Comparison of ENCODE assay signal across 8 mouse cellular contexts in genomic region chr9:22476265-22476664, GRCm38 (mm10). TPM values are rescaled to one million over a fixed set of nuclear protein-coding genes. Genes with fewer than 3 reads are reported as not detected.
DNase-seq lines count a peak whose midpoint lies in the region; ATAC-seq and TF ChIP-seq lines count a peak whose summit lies in the region.

No protein-coding gene starts in this region.

- WGBS in heart, adult 2 months: 5% methylated on average over 10 of the region's 10 CpGs
- WGBS in intestine, postnatal 0 days: 1% methylated on average over 10 of the region's 10 CpGs
- WGBS in midbrain, embryonic 13.5 days: 4% methylated on average over 10 of the region's 10 CpGs

- peak overlapping the region; percentile 55 for H3K9ac ChIP-seq in heart, adult 2 months (ENCODE audit: low read depth, low read length)
- 0 out of 2 replicates have a peak overlapping the region, but pooled peaks have one; percentile 47 for H3K9ac ChIP-seq in intestine, postnatal 0 days (ENCODE audit: low read depth, low read length)
- H3K9ac ChIP-seq in midbrain, embryonic 13.5 days (replicated peaks): peak overlapping the region; percentile 66

- ATAC-seq in intestine, postnatal 0 days: no peak
- no peak for ATAC-seq in midbrain, embryonic 13.5 days

- peak overlapping the region; percentile 55 for H3K4me3 ChIP-seq in heart, adult 2 months
- H3K4me3 ChIP-seq in embryonic fibroblast, embryonic 13.5 days (ENCODE audit: insufficient read depth, low read length): peak overlapping the region; percentile 81
- peak overlapping the region; percentile 62 for H3K4me3 ChIP-seq in intestine, postnatal 0 days (ENCODE audit: low read depth, low read length)
- H3K4me3 ChIP-seq in midbrain, embryonic 13.5 days (replicated peaks): peak overlapping the region; percentile 69

- no peaks in the 10 kb centered on the region for H3K27me3 ChIP-seq in heart, adult 2 months (ENCODE audit: control insufficient read depth, insufficient read depth, low read length)
- no peaks in the 10 kb centered on the region for H3K27me3 ChIP-seq in intestine, postnatal 0 days (replicated peaks; ENCODE audit: control insufficient read depth, insufficient read depth, low read length)
- H3K27me3 ChIP-seq in midbrain, embryonic 13.5 days: no peaks in the 10 kb centered on the region

- H3K4me1 ChIP-seq in heart, adult 2 months (ENCODE audit: control insufficient read depth, insufficient read depth, low read length): no peaks in the 10 kb centered on the region; the same call in 1 of the 2 replicates
- no peaks in the 10 kb centered on the region for H3K4me1 ChIP-seq in embryonic fibroblast, embryonic 13.5 days (ENCODE audit: control insufficient read depth, insufficient read depth, low read length)
- H3K4me1 ChIP-seq in intestine, postnatal 0 days (replicated peaks; ENCODE audit: control insufficient read depth, insufficient read depth, low read length): peaks cover 3% of the 10 kb centered on the region; the same call in 1 of the 2 replicates
- peaks cover 15% of the 10 kb centered on the region for H3K4me1 ChIP-seq in midbrain, embryonic 13.5 days (replicated peaks)

- H3K4me2 ChIP-seq in intestine, postnatal 0 days (replicated peaks; ENCODE audit: low read depth): peak overlapping the region; percentile 93
- peak overlapping the region; percentile 64 for H3K4me2 ChIP-seq in midbrain, embryonic 13.5 days (replicated peaks)

- no peak for TF ChIP-seq EP300 in heart, adult 2 months (IDR thresholded peaks at IDR 0.05; ENCODE audit: insufficient read depth, low read depth, low read length)

- no peak for TF ChIP-seq POLR2A in heart, adult 2 months (IDR thresholded peaks at IDR 0.05; ENCODE audit: insufficient read depth, low read depth, low read length)
- no peak for TF ChIP-seq POLR2A in embryonic fibroblast, embryonic 13.5 days (IDR thresholded peaks at IDR 0.05; ENCODE audit: low read depth, low read length)

- intact Hi-C loops in heart, adult 2 months (cut with DNase I): no loop called here

- no peak for TF ChIP-seq CTCF in heart, adult 2 months (IDR thresholded peaks at IDR 0.05)
- no peak for TF ChIP-seq CTCF in embryonic fibroblast, embryonic 13.5 days (IDR thresholded peaks at IDR 0.05; ENCODE audit: borderline replicate concordance, insufficient read depth, low read length)
- TF ChIP-seq CTCF in intestine, postnatal 0 days (IDR thresholded peaks at IDR 0.05; ENCODE audit: low read depth): no peak

- peak overlapping the region; percentile 78 for H3K27ac ChIP-seq in heart, adult 2 months
- no peak overlapping the region for H3K27ac ChIP-seq in embryonic fibroblast, embryonic 13.5 days (ENCODE audit: insufficient read depth, low read length)
- H3K27ac ChIP-seq in intestine, postnatal 0 days (ENCODE audit: low read depth, low read length): no peak overlapping the region
- H3K27ac ChIP-seq in midbrain, embryonic 13.5 days: no peak overlapping the region

- no peaks in the 10 kb centered on the region for H3K79me2 ChIP-seq in heart, adult 2 months (replicated peaks; ENCODE audit: control insufficient read depth, insufficient read depth, low read length)

- H3K9me3 ChIP-seq in intestine, postnatal 0 days (ENCODE audit: control insufficient read depth): no peaks in the 10 kb centered on the region
- H3K9me3 ChIP-seq in midbrain, embryonic 13.5 days: no peaks in the 10 kb centered on the region

- no peaks in the 10 kb centered on the region for H3K36me3 ChIP-seq in heart, adult 2 months (ENCODE audit: control insufficient read depth, insufficient read depth, low read length)
- H3K36me3 ChIP-seq in intestine, postnatal 0 days (ENCODE audit: control insufficient read depth, insufficient read depth): no peaks in the 10 kb centered on the region
- H3K36me3 ChIP-seq in midbrain, embryonic 13.5 days: no peaks in the 10 kb centered on the region

- DNase-seq in heart, adult 2 months: no peak
- no peak for DNase-seq in heart, adult 9 months (ENCODE audit: low spot score in 2 of 2)
- DNase-seq in ES-CJ7 (ENCODE audit: low read depth, low spot score): peak; percentile 16
- DNase-seq in yolk sac, embryonic 10.5 days (ENCODE audit: low spot score): peak; percentile 3
- no peak for DNase-seq in urinary bladder, adult 18-20 months (ENCODE audit: low spot score in 2 of 2)

RNA-seq across cellular contexts. Expression of gene Bbs9, which starts 0.8 kb away (rescaled TPM):
- 10 to 100 TPM; 11.9 to 12.4 TPM for total RNA-seq in heart, adult 2 months (2021)
- 6.3 and 9.0 TPM in 2 replicates for polyA plus RNA-seq in heart, adult 2 months (2012; rRNA removed)
- 7.6 and 8.8 TPM in 2 replicates for polyA plus RNA-seq in embryonic fibroblast, embryonic 13.5 days (2011; ENCODE audit: insufficient read length, low read depth, missing spikeins)
- 4.9 and 5.8 TPM in 2 replicates for polyA plus RNA-seq in intestine, postnatal 0 days (2015; fragmentation: Nextera tagmentation; extraction: Ambion mirVana)
- 22.5 and 23.8 TPM in 2 replicates for polyA plus RNA-seq in midbrain, embryonic 13.5 days (2015; fragmentation: Nextera tagmentation; extraction: Ambion mirVana)

RNA-seq across cellular contexts. Expression of gene Rp9, which starts 6.7 kb away (rescaled TPM):
- total RNA-seq in heart, adult 2 months (2021): 10 to 100 TPM; 42.6 to 46.1 TPM
- 35.1 and 39.5 TPM in 2 replicates for polyA plus RNA-seq in heart, adult 2 months (2012; rRNA removed)
- polyA plus RNA-seq in embryonic fibroblast, embryonic 13.5 days (2011; ENCODE audit: insufficient read length, low read depth, missing spikeins): 27.8 and 30.8 TPM in 2 replicates
- 94.5 and 95.2 TPM in 2 replicates for polyA plus RNA-seq in intestine, postnatal 0 days (2015; fragmentation: Nextera tagmentation; extraction: Ambion mirVana)
- 61.6 and 64.8 TPM in 2 replicates for polyA plus RNA-seq in midbrain, embryonic 13.5 days (2015; fragmentation: Nextera tagmentation; extraction: Ambion mirVana)

RNA-seq across cellular contexts. Expression of gene Gm17545, which starts 22.2 kb away (rescaled TPM):
- not detected for total RNA-seq in heart, adult 2 months (2021)
- not detected in 2 replicates for polyA plus RNA-seq in heart, adult 2 months (2012; rRNA removed)
- not detected in 2 replicates for polyA plus RNA-seq in embryonic fibroblast, embryonic 13.5 days (2011; ENCODE audit: insufficient read length, low read depth, missing spikeins)
- polyA plus RNA-seq in intestine, postnatal 0 days (2015; fragmentation: Nextera tagmentation; extraction: Ambion mirVana): not detected in 2 replicates
- polyA plus RNA-seq in midbrain, embryonic 13.5 days (2015; fragmentation: Nextera tagmentation; extraction: Ambion mirVana): not detected in 2 replicates

Comparison
In these comparisons a context has a peak if more than half of its experiments do, and no peak if none do; other contexts are left out.
1. DNase-seq: peak in ES-CJ7 (single experiment) and yolk sac, embryonic 10.5 days (single experiment); none in heart, adult 2 months (0 of 2), heart, adult 9 months (0 of 2) and urinary bladder, adult 18-20 months (0 of 2).
2. Peak in every context shown above with its lines, with median percentiles within 50 percentile points of each other: H3K4me3 ChIP-seq and H3K9ac ChIP-seq.